Mouse (Mus musculus) C2C12 (cell line): ENCODE results near the gene Stxbp1. TPM values are rescaled to one million over a fixed set of nuclear protein-coding genes. Genes with fewer than 3 reads are reported as not detected.

Source experiments
- H3K27me3 ChIP-seq: one replicate; pipeline ENCODE4 v1.6.1; 2011; ENCODE audit not compliant: control insufficient read depth, insufficient read depth, insufficient read length
- H3K36me3 ChIP-seq: one replicate; pipeline ENCODE4 v1.6.1; 2011; ENCODE audit not compliant: control insufficient read depth, insufficient read depth
- H3K4me3 ChIP-seq: one replicate; pipeline ENCODE4 v1.5.1; 2011; ENCODE audit warnings: mild to moderate bottlenecking, control low read depth; ENCODE audit not compliant: poor library complexity, insufficient read depth, severe bottlenecking
- H3K79me2 ChIP-seq: one replicate; pipeline ENCODE4 v1.6.1; 2011; ENCODE audit not compliant: control insufficient read depth, insufficient read depth
- H3K79me3 ChIP-seq: one replicate; pipeline ENCODE4 v1.6.1; 2011; ENCODE audit warnings: low read depth, control low read depth
- H3ac ChIP-seq: one replicate; pipeline ENCODE3; 2011; ENCODE audit warnings: low read depth; ENCODE audit not compliant: control insufficient read depth, insufficient read length
- CEBPB ChIP-seq: IDR thresholded peaks from one replicate; pipeline ENCODE4 v1.6.1; 2011; ENCODE audit warnings: low read depth, mild to moderate bottlenecking, control low read depth, moderate library complexity
- CTCF ChIP-seq: IDR thresholded peaks from one replicate; pipeline ENCODE4 v1.5.1; 2011; ENCODE audit not compliant: control insufficient read depth, insufficient read depth, insufficient read length
- FOSL1 ChIP-seq: IDR thresholded peaks from one replicate; pipeline ENCODE4 v1.8.0; 2011; ENCODE audit warnings: mild to moderate bottlenecking, low read length; ENCODE audit not compliant: poor library complexity, insufficient read depth, severe bottlenecking
- MAX ChIP-seq: IDR thresholded peaks from one replicate; pipeline ENCODE4 v1.6.1; 2011; ENCODE audit warnings: mild to moderate bottlenecking, control low read depth
- MYOD1 ChIP-seq: IDR thresholded peaks from one replicate; pipeline ENCODE4 v1.6.1; 2011; ENCODE audit warnings: low read depth; ENCODE audit not compliant: control insufficient read depth, insufficient read length
- MYOG ChIP-seq: IDR thresholded peaks from one replicate; pipeline ENCODE4 v1.6.1; 2011; ENCODE audit not compliant: control insufficient read depth, insufficient read length; ENCODE audit errors: extremely low read depth
- USF1 ChIP-seq: IDR thresholded peaks from one replicate; pipeline ENCODE4 v1.6.1; 2011; ENCODE audit warnings: low read depth, mild to moderate bottlenecking, control low read depth, moderate library complexity
- polyA plus RNA-seq: library from polyadenylated mRNA; unstranded; fragments of >200 nt; fragmentation: generic; extraction: Trizol; gene quantifications from one replicate; pipeline ENCODE4 v1.2.1, GENCODE M21; 2012; ENCODE audit warnings: missing spikeins

Gene Stxbp1
- polyA plus RNA-seq, 1 experiment, result 28.7 TPM

DNA sequence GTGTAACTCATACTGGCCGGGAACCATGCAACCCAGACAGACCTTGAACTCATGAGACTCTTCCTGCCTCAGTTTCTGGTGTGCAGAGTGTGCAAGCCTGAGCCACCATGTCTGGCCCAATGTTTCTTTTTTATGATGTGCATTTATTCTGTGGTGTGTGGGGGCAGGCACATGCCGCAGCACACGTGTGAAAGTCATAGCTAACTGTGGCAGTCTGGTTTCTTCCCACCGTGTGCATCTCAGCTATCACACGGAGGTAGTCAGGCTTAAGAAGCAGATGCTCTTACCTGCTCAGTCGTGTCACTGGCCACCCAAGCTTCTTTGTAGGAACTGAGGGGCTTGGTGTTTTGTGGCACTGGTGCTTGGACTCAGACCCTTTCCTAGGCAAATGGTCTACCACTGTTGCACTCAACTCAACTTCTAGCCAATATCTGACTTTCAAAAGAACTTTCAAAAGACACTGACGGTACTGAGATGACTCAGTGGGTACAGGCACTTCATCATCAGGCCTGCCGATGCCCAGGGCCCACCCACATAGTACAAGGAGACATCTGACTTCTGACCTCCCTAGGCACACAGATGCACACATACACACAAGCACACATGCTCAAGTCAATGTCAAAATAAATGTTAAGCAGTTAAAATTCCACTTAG, 74.3 kb downstream of the Stxbp1 start:
- Histone ChIP-seq H3K4me3 (no peak overlapping the region), H3K79me3 (peaks cover 13% of the 10 kb centered on the region), H3K79me2 (peaks cover 22% of the 10 kb centered on the region), H3K27me3 (no peaks in the 10 kb centered on the region), H3K36me3 (peaks cover 11% of the 10 kb centered on the region), H3ac (no peak overlapping the region)
- no peak for TF ChIP-seq MYOG

GRCm38 (mm10) chr2:32771886-32772285, 75.2 kb downstream of the Stxbp1 start:
- TF ChIP-seq CEBPB (no peak), MYOG (no peak), MYOD1 (no peak), CTCF (no peak), FOSL1 (no peak), MAX (no peak), USF1 (no peak)
- no peak overlapping the region for H3K4me3 ChIP-seq
- H3K79me3 ChIP-seq, result peaks cover 11% of the 10 kb centered on the region
- H3ac ChIP-seq, result no peak overlapping the region
- peaks cover 13% of the 10 kb centered on the region for H3K79me2 ChIP-seq
- H3K27me3 ChIP-seq, result no peaks in the 10 kb centered on the region
- peaks cover 3% of the 10 kb centered on the region for H3K36me3 ChIP-seq

GRCm38 (mm10) chr2:32769327-32770085, 77.5 kb downstream of the Stxbp1 start:
- no peaks in the 10 kb centered on the region for H3K27me3 ChIP-seq
- H3K79me2 ChIP-seq, result no peaks in the 10 kb centered on the region
- no peak overlapping the region for H3K4me3 ChIP-seq
- no peaks in the 10 kb centered on the region for H3K79me3 ChIP-seq
- TF ChIP-seq CTCF (no peak), USF1 (no peak), CEBPB (no peak), MAX (no peak), MYOD1 (no peak), MYOG (no peak), FOSL1 (no peak)
- H3K36me3 ChIP-seq, result no peaks in the 10 kb centered on the region
- no peak overlapping the region for H3ac ChIP-seq

- TF ChIP-seq MYOD1 (no peak), CTCF (no peak), MYOG (no peak), MAX (no peak), FOSL1 (no peak), USF1 (no peak), CEBPB (no peak)
- no peaks in the 10 kb centered on the region for H3K79me3 ChIP-seq
- no peaks in the 10 kb centered on the region for H3K27me3 ChIP-seq
- H3K79me2 ChIP-seq, result no peaks in the 10 kb centered on the region
- H3ac ChIP-seq, result no peak overlapping the region
- H3K4me3 ChIP-seq, result no peak overlapping the region
- no peaks in the 10 kb centered on the region for H3K36me3 ChIP-seq
Observed at GRCm38 (mm10) chr2:32768661-32769285, 78.3 kb downstream of the Stxbp1 start.

GRCm38 (mm10) chr2:32767241-32767640, 79.8 kb downstream of the Stxbp1 start:
- Histone ChIP-seq H3K79me3 (no peaks in the 10 kb centered on the region), H3ac (no peak overlapping the region), H3K27me3 (no peaks in the 10 kb centered on the region), H3K36me3 (no peaks in the 10 kb centered on the region), H3K4me3 (no peak overlapping the region), H3K79me2 (no peaks in the 10 kb centered on the region)
- TF ChIP-seq CTCF (no peak), MAX (no peak), CEBPB (no peak), MYOD1 (no peak), FOSL1 (no peak), MYOG (no peak), USF1 (no peak)
